Mouse (Mus musculus) cerebellum, adult 11-12 months (tissue): ENCODE results near the gene 9330182L06Rik.
A peak's percentile ranks its signal among the peaks of the same experiment; 100 is the strongest.

Source experiments
- DNase-seq: peaks from one replicate; pipeline ENCODE4 v3.0.0; 2022

Gene 9330182L06Rik

GRCm38 (mm10) chr5:9364937-9365336 lies 99.0 kb downstream of the 9330182L06Rik start:
- no peak for DNase-seq

- no peak for DNase-seq
Measured at GRCm38 (mm10) chr5:9367920-9368692, 102.2 kb downstream of the 9330182L06Rik start.

- no peak for DNase-seq
Measured at GRCm38 (mm10) chr5:9371127-9371526, 105.2 kb downstream of the 9330182L06Rik start.

- DNase-seq: no peak
Measured at GRCm38 (mm10) chr5:9373341-9373740, 107.4 kb downstream of the 9330182L06Rik start.

GRCm38 (mm10) chr5:9389968-9390367 lies 124.0 kb downstream of the 9330182L06Rik start:
- DNase-seq: peak; percentile 34

- no peak for DNase-seq
Measured at GRCm38 (mm10) chr5:9391858-9392393, 126.0 kb downstream of the 9330182L06Rik start.

GRCm38 (mm10) chr5:9417098-9417497 lies 151.2 kb downstream of the 9330182L06Rik start:
- DNase-seq: no peak

GRCm38 (mm10) chr5:9417802-9418201 lies 151.9 kb downstream of the 9330182L06Rik start:
- no peak for DNase-seq

- DNase-seq: no peak
Measured at GRCm38 (mm10) chr5:9419964-9420363, 154.0 kb downstream of the 9330182L06Rik start.

- no peak for DNase-seq
Measured at GRCm38 (mm10) chr5:9424464-9424863, 158.5 kb downstream of the 9330182L06Rik start.

GRCm38 (mm10) chr5:9427165-9427564 lies 161.2 kb downstream of the 9330182L06Rik start:
- no peak for DNase-seq

- DNase-seq: peak; percentile 37
Measured at GRCm38 (mm10) chr5:9427581-9428241, 161.8 kb downstream of the 9330182L06Rik start.

GRCm38 (mm10) chr5:9428728-9429127 lies 162.8 kb downstream of the 9330182L06Rik start:
- no peak for DNase-seq

GRCm38 (mm10) chr5:9446146-9446545 lies 180.2 kb downstream of the 9330182L06Rik start:
- DNase-seq: no peak

GRCm38 (mm10) chr5:9448931-9449330 lies 183.0 kb downstream of the 9330182L06Rik start:
- peak; percentile 65 for DNase-seq

- peak; percentile 46 for DNase-seq
Measured at GRCm38 (mm10) chr5:9449570-9449969, 183.7 kb downstream of the 9330182L06Rik start.

- no peak for DNase-seq
Measured at GRCm38 (mm10) chr5:9453298-9453697, 187.4 kb downstream of the 9330182L06Rik start.

GRCm38 (mm10) chr5:9477587-9477986 lies 211.7 kb downstream of the 9330182L06Rik start:
- no peak for DNase-seq

- peak; percentile 29 for DNase-seq
Measured at GRCm38 (mm10) chr5:9495456-9495855, 229.5 kb downstream of the 9330182L06Rik start.

GRCm38 (mm10) chr5:9497235-9497634 lies 231.3 kb downstream of the 9330182L06Rik start:
- no peak for DNase-seq

GRCm38 (mm10) chr5:9511027-9511426 lies 245.1 kb downstream of the 9330182L06Rik start:
- no peak for DNase-seq

- no peak for DNase-seq
Measured at GRCm38 (mm10) chr5:9525507-9525906, 259.6 kb downstream of the 9330182L06Rik start.
